Mouse (Mus musculus) embryonic fibroblast, embryonic 13.5 days (primary cell): Measurements from ENCODE around the gene Gsdme. TPM values are rescaled to one million over a fixed set of nuclear protein-coding genes. Genes with fewer than 3 reads are reported as not detected.

ENCODE experiments used
- H3K27ac ChIP-seq: 2 replicates; pipeline ENCODE4 v1.5.1; 2012; ENCODE audit warnings: low read length, control low read depth, inconsistent platforms; ENCODE audit not compliant: insufficient read depth
- H3K4me1 ChIP-seq: 2 replicates; pipeline ENCODE4 v1.6.1; 2011; ENCODE audit warnings: low read length; ENCODE audit not compliant: control insufficient read depth, insufficient read depth
- H3K4me3 ChIP-seq: 2 replicates; pipeline ENCODE4 v1.5.1; 2011; ENCODE audit warnings: mild to moderate bottlenecking, control low read depth, low read length; ENCODE audit not compliant: insufficient read depth
- CTCF ChIP-seq: IDR thresholded peaks from 2 replicates; pipeline ENCODE4 v1.5.1; 2011; ENCODE audit warnings: mild to moderate bottlenecking, control low read depth, low read length, moderate library complexity, borderline replicate concordance; ENCODE audit not compliant: insufficient read depth
- POLR2A ChIP-seq: IDR thresholded peaks from 2 replicates; pipeline ENCODE4 v1.6.1; 2011; ENCODE audit warnings: low read depth, mild to moderate bottlenecking, control low read depth, low read length, moderate library complexity
- polyA plus RNA-seq: library from polyadenylated mRNA; stranded (reverse); fragments of >200 nt; gene quantifications from 2 replicates; pipeline ENCODE4 v1.2.4, GENCODE M21; 2011; ENCODE audit warnings: low read depth; ENCODE audit not compliant: missing spikeins, insufficient read length

The Gsdme gene
- polyA plus RNA-seq, 1 experiment: 4.6 TPM

DNA sequence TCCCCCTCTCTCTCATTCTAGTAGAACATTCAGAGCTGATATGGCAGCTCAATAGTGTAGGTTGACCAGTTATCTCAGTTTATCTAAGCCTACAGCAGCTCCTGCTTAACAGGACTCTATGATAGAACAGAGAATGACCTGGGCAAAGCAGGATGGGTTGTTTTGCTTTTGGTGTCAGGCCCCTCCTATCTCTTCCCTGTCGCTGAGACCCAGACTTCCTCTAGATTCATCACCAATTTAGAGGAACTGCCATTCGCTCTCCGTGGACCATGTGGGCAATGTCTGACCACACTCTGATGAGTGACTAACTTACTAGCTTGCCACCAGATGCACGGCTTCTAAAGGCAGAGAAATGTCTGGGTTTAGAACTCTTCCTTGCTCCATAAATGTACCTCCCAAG, 28.0 kb upstream of the Gsdme start:
- H3K27ac ChIP-seq: no peak overlapping the region
- TF ChIP-seq CTCF: no peak
- no peak overlapping the region for H3K4me3 ChIP-seq
- no peaks in the 10 kb centered on the region for H3K4me1 ChIP-seq

DNA sequence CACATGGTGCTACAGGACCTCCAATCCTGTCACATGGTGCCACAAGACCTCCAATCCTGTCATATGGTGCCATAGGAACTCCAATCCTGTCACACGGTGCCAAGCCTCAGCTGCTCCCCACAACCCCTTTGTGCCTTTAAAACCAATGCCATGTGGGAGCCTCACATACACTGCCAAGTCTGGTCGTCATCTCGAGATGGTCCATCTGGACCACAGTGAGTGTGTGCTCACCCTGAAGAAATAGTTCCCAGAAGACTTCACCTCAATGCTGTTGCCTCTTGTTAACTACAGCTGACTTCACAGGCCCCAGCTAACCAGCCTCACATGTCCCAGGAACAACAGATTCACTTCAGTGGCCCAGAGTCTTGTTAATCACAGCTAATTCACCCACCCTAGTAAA, 23.2 kb upstream of the Gsdme start:
- H3K27ac ChIP-seq: no peak overlapping the region
- H3K4me3 ChIP-seq: no peak overlapping the region
- no peak for TF ChIP-seq POLR2A
- TF ChIP-seq CTCF: no peak
- H3K4me1 ChIP-seq: no peaks in the 10 kb centered on the region

DNA sequence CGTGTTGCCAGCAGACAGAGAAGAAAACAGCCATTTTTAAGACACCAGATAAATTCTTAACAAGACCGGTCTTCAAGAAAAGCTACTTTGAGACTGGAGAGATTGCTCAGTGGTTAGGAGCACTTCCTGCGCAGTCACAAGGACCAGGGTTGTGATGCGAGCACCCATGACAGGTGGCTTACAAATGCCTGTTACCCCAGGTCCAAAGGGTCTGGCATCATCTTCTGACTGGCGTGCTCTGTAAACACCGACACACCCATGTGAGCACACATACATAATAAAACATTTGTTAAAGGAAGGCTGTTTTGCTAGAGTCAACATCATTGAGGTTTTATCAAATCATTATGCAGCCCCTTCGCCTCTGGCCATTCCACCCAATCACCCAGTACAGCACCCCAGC, 16.0 kb upstream of the Gsdme start:
- no peak for TF ChIP-seq CTCF
- no peak for TF ChIP-seq POLR2A
- Histone ChIP-seq H3K27ac (no peak overlapping the region), H3K4me3 (no peak overlapping the region), H3K4me1 (no peaks in the 10 kb centered on the region)

DNA sequence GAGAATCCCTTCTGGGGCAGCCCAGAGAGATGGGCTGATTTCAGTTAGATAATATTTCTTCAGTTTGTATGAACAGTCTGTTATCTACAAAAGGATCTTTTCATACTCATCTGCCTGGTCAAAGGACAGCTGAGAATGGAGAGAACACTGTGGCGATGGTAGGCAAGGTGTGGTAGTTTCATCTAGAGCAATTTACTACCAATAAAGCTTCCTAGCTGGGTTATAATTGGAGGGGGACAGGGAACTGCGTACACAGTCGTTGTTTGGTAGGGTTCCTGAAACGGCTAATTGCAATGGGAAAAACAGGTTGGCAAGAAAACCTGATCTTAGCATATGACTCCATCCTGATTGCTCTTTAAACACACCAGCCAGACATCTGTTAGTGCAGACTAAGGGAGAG, 10.3 kb upstream of the Gsdme start:
- H3K27ac ChIP-seq: no peak overlapping the region
- TF ChIP-seq POLR2A (no peak), CTCF (no peak)
- H3K4me1 ChIP-seq: no peaks in the 10 kb centered on the region
- H3K4me3 ChIP-seq: no peak overlapping the region

DNA sequence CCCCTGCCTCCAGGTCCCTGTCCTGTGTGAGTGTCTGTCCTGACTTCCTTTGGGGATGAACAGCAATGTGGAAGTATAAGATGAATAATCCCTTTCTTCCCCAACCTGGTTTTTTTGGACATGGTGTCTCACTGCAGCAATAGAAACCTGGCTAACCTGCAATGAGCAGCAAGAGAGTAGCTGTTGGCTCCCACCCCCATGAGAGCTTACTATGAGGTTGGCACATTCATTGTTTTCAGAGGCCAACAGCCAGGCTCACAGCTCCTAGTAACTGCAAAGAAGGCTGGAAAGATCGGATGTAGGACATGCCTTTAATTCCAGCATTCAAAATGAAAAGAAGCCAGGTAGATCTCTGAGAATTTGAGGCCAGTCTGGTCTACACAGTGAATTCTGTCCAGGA, 9.8 kb upstream of the Gsdme start:
- no peaks in the 10 kb centered on the region for H3K4me1 ChIP-seq
- no peak overlapping the region for H3K27ac ChIP-seq
- H3K4me3 ChIP-seq: no peak overlapping the region
- TF ChIP-seq POLR2A (no peak), CTCF (no peak)

DNA sequence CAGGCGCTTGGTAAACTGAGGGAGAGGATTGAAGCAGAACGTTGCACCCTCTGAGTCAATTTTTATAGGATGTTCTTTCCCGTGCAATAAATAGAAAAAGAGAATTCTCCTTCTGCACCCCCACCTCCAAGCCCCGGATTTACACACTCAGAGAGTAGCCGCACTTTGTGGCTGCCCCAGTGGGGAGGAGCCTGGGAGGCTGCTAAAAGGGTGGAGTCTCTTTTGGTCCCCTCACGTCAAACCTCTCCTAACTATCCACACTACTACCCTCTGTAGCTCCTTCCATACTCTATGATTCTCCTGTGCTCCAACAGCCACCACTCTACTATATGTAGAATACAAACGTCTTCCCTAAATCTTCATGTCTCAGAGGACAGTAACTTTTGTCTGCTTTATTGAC, 1.4 kb downstream of the Gsdme start:
- Histone ChIP-seq H3K4me1 (no peaks in the 10 kb centered on the region; the same call in 1 of the 2 replicates), H3K4me3 (peak overlapping the region; percentile 19; the same call in 1 of the 2 replicates), H3K27ac (no peak overlapping the region)
- TF ChIP-seq CTCF (no peak), POLR2A (no peak)

DNA sequence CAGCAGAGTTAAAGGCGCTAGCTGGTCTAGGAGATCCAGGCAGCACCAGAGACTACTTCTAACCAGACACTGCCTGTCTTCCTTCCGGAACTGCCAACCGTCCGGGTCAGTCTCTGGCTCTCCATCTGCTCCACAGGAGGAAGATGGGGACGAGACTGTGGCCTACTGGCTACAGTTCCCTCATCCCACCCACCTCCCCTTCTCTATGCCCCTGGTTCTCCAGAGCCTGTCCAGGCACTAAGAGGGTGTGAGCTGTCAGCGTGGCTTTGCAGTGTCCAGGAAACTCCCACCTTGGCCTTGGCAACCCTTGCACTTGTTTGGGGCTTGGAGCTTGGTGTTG, 1.8 kb downstream of the Gsdme start:
- H3K27ac ChIP-seq: no peak overlapping the region
- no peaks in the 10 kb centered on the region; the same call in 1 of the 2 replicates for H3K4me1 ChIP-seq
- peak overlapping the region; percentile 19 for H3K4me3 ChIP-seq
- no peak for TF ChIP-seq POLR2A
- TF ChIP-seq CTCF: no peak

DNA sequence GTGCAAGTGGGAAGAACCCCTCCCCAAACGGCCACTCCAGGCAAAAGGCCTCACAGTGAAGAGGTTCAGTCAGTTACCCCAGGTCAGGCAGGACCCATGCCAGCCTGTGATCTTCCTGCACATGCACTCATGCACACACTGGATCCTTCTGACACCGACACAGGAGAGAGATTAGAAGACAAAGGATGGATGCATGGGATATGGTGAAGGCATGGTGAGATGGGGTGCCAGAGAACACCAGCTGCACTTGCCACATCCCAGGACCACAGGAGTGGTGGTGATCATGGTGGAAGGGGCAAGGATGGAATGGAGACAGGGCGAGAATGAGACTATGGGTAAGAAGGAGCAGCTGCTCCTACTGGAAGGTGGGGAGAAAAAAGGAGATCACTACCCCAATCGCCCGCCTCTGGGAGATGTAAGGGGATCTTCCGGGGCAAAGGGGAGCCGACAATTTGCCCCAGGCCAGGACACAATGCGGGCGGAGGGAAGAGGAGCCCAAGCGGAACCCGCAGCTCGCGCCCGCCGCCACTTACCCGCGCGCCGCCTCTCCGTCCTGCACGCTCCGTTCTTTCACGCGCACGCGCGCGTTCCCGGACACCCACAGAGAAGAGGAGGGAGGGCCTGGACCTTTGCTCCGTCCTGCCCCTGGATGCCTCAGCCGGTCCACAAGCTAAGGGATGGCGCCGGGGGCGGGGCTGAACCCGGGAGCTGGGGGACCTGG, 2.3 kb downstream of the Gsdme start:
- H3K4me3 ChIP-seq: peak overlapping the region; percentile 19
- H3K4me1 ChIP-seq: no peaks in the 10 kb centered on the region; the same call in 1 of the 2 replicates
- TF ChIP-seq CTCF: no peak
- peak; percentile 68 for TF ChIP-seq POLR2A
- no peak overlapping the region for H3K27ac ChIP-seq

DNA sequence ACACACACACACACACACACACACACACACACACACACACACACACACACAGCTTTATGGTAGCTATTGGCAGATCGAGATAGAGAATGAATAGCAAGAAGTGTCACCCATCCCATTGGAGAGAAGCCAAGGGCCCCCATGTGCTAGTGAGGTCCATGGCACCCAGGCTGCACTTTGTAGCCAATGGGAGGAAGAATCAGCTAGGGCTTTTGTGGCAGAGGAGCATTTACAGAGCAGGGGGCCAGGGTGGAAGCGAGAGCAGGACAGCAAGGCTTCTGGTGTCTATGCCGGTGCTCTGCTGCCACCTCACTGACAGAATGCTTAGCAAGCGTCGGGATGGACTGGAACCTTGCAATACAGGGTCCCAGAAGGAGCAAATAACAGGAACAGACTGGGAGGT, 8.3 kb downstream of the Gsdme start:
- TF ChIP-seq POLR2A: no peak
- TF ChIP-seq CTCF: no peak
- Histone ChIP-seq H3K4me3 (no peak overlapping the region), H3K27ac (peak overlapping the region; percentile 67), H3K4me1 (peaks cover 4% of the 10 kb centered on the region; the same call in 1 of the 2 replicates)

DNA sequence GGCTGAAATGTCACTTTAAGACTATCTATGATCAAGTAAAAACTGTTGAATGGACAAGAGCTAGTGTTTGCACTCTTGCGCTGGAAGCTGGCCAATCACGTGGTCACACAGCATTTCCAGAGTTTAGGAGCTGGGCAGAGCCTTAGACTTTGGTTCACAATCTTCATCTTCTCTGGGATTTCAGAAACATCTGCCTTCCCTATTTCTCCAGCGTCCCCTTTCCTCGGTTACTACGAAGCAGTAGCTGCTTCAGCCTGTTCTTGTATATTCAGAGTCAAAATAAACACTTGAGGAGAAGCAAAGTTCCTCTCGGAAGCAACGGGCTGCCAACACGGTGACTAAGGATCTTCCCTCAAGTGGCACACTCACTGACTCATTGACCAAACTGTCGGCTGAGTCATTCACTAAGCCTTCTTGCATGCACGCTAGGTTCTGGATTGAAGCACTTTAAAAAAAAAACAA, 8.9 kb downstream of the Gsdme start:
- Histone ChIP-seq H3K4me1 (peaks cover 4% of the 10 kb centered on the region; the same call in 1 of the 2 replicates), H3K27ac (peak overlapping the region; percentile 67), H3K4me3 (no peak overlapping the region)
- TF ChIP-seq POLR2A (no peak), CTCF (no peak)

DNA sequence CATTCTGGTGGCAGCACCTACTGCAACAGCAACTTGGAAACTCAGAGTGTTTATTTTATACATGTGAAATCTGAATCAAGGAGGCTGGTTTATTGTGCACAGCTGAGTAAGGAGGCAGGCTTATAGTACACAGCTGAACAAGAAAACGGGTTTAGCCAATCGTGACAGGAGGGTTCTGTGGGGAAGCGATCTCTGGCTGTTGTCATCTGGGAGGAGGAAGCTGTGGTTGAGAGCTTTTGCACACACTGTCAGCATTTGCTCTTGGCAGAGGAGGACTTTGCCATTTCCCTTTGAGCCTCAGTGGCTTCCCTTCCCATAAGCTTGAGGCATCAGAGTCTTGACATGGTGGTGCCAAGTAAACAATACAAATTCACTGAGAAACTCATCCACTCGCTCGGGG, 11.0 kb downstream of the Gsdme start:
- TF ChIP-seq CTCF: no peak
- no peak for TF ChIP-seq POLR2A
- Histone ChIP-seq H3K4me3 (no peak overlapping the region), H3K4me1 (peaks cover 4% of the 10 kb centered on the region; the same call in 1 of the 2 replicates), H3K27ac (no peak overlapping the region)
